Mouse (Mus musculus) urinary bladder, adult 18-20 months (tissue): ENCODE results near the gene Borcs7.

Experiments used
- DNase-seq, 2 experiments: peaks; one replicate each; pipeline ENCODE4 v3.0.0; 2022; ENCODE audit warnings: low spot score in 2 of 2, mixed read lengths in 2 of 2

Borcs7 gene

GRCm38 (mm10) chr19:46662784-46663183 is 26.9 kb upstream of the Borcs7 start:
- DNase-seq = no peak

- DNase-seq = no peak
Measured at GRCm38 (mm10) chr19:46665474-46665873, 24.2 kb upstream of the Borcs7 start.

GRCm38 (mm10) chr19:46667300-46667699 is 22.4 kb upstream of the Borcs7 start:
- no peak for DNase-seq

- no peak for DNase-seq
Measured at GRCm38 (mm10) chr19:46668263-46668662, 21.4 kb upstream of the Borcs7 start.

DNA sequence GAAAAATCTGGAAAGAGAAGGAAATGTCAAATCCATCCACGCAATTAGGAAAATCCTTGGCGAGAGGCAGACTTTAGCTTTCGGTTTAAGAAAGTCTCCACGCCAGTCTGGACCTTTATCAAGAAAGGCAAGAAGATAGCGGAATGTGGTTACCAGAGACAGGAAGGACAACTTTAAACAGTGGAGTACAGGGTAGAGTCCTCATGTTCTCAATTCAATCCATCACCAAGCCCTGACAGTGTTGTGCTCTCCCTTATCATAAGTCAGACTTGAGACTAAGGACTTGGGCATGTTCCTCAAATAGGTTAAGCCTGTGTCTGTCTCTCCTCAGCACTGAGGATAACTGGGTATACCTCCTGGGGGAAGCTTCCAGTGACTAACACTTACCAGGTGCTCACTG is 19.9 kb upstream of the Borcs7 start:
- no peak for DNase-seq

GRCm38 (mm10) chr19:46670691-46671090 is 19.0 kb upstream of the Borcs7 start:
- peak in 1 of 2 experiments; percentile 47 for DNase-seq

DNA sequence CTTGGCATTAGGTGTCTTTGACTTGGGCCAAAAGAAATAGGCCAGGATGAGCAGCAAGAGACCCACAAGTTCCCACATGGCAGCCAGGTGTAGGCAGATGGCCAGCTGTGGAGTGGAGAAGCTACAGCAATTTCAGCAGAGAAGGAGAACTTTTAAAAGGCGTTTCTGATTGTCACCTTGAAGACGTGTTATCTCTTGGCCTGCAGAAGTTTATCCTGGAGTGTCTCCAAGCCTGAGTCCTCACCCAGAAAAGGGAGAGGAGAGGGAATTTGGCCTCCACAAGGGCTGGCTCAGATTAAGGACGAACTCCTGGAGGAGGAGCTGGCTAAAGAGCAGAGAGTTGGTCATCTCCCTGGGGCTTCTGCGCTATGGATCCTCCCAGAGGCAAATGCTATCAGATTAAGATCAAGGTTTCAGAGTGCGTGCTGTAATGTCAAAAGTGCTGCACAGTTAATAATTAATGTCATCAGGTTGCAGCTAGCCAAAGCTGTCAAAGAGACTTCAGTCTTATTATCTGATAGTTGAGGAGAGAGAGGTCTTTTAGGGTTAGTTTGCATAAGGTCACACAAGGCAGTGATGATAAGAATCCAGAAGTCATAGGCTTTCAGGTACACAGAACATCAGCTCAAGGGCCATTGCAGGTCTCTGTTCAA is 16.8 kb upstream of the Borcs7 start, which contains the start of gene Cyp17a1:
Gene Cyp17a1 (minus strand): TSS at position 407 of the 653 bp plus-strand sequence.
- DNase-seq = no peak

- no peak for DNase-seq
Measured at GRCm38 (mm10) chr19:46675641-46676040, 14.1 kb upstream of the Borcs7 start.

DNA sequence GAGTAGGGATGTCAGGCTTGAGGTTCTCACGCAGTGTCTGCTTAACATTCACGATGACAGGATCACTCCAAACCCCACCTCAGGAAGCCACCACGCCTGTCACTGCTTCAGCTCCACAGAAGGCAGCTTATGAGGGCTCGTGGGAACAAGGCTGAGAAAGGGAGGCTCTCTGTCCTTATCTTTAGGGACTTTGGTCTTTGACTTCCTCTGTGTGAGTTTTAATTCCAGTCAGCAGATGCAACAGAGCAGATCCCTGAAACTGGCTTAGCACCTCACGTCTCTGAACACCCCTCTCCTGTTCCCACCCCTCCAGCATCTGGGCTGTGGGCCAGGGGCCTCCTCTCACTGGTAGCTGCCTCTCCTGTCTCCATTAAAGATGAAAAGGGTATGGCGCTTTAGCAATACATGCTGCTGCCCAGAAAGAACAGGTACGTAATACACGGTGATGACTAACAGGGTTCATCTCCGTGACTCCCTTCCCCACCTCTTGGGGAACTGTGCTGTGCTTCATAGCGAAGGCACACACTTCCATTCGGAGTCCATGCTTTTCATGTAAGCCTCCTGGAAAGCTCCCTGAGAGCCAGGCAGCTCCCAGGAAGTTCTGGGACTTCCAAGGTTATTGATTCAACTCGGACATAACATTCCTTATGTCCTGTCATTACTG is 9.9 kb upstream of the Borcs7 start:
- DNase-seq = no peak

GRCm38 (mm10) chr19:46690387-46690786 is 681 bp downstream of the Borcs7 start:
- no peak for DNase-seq

DNA sequence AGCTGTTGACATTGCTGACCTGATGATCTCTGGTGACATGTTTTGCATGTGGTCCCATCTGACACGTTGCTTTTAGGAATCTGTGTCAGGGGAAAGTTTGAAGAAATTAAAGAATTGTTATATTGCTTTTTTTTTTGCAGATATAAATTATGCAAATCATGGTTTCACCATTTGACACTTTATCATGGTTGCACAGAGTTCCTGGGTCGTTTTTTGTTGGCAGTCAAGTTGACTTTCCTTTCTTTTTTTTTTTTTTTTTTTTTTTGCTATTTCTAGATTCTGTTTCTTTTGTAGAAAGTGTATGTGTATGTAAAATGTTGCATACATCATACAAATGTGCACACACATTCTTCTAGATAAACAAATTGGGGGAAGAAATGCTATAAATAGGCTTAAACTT is 1.4 kb downstream of the Borcs7 start:
- DNase-seq = no peak

DNA sequence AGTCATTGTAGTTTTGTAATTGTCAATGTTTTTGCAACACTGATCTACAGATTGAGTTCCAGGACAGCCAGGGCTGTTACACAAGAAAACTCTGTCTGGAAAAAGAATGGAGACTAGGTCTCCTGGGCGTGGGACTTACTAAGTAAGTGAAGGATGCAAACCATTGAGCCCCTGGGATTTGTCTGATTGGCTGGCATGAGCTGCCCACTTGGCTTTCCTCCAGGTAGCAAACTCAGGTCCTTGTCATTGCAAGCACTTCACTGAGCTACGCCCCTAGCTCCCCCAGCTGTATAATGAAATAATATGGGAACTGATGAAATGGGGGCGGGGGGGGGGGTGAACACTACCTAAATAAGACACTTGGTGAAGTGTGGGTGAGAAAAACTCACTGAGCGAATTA is 3.4 kb downstream of the Borcs7 start:
- no peak for DNase-seq

GRCm38 (mm10) chr19:46696482-46696881 is 6.8 kb downstream of the Borcs7 start:
- no peak for DNase-seq

- DNase-seq = no peak
Measured at GRCm38 (mm10) chr19:46696943-46697342, 7.2 kb downstream of the Borcs7 start.

DNA sequence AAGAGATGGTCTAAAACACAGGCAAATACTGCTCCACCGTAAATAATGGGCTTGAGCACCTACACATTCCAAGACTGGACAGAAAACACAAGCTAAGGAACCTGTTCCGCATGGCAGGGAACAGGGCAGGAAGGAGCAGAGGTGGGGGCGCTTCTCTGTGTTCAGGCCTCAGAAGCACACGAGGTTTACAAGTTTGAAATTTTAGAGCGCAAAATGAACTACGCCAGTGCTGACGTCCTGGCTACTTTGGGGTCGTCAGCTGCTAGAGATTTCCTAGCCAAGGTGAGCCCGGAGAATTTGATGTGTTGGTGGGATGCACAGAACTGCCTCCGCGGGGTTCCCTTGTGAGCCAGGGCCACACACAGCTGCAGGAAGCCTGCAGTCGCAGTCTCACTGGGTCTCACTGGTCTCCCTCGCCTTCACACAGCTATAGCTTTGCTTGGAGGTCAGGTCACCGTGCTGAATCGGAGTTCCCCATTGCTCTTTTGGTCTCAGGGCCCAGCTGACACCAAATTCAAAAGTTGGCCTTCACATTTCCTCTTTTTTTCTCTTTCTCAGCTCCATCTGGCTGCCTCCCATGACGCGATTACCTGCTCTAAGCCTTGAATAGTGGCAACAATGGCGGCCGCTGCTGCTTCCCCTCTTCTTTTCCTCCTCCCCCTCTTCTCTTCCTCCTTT is 8.3 kb downstream of the Borcs7 start:
- DNase-seq = no peak

DNA sequence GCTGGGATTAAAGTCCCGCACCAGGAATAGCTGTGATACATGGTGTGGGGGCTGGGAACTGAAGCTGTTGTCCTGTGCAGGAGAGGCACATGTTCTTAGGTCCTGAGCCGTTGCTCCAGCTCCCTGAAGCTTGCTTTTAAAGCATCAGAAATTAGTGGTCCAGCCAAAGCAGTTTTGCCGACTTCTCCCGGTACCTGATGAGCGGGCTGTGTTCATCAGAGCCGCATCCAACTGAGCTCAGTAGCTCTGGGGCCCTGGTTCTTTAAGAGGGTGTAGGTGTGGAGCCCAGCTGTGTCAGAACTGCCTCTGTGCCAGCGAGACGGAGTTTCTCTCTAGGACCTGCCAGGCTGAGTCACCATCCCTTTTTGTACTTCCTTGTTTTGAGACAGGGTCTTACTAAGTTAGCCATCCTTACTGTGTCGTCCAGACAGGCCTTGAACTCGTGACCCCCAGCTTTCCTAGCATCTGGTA is 9.3 kb downstream of the Borcs7 start:
- DNase-seq = no peak

DNA sequence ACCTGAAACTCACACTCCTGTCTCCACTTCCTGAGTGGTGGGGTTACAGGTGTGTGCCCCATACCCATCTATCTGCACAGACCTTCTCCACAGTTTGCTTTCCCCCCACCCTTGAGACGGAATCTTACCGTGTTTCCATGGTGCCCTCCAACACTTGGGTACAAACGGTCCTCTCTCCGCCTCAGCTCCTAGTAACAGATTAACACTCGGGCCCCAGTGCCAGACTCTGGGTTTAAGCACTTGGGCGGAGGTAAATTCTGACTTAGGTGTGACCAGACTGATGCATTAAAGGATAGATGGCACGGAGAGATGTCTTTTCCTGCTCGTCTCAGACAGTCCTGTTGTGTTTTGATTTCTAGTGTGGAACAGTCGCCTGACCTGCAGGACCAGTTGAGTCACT is 11.4 kb downstream of the Borcs7 start:
- DNase-seq = no peak

DNA sequence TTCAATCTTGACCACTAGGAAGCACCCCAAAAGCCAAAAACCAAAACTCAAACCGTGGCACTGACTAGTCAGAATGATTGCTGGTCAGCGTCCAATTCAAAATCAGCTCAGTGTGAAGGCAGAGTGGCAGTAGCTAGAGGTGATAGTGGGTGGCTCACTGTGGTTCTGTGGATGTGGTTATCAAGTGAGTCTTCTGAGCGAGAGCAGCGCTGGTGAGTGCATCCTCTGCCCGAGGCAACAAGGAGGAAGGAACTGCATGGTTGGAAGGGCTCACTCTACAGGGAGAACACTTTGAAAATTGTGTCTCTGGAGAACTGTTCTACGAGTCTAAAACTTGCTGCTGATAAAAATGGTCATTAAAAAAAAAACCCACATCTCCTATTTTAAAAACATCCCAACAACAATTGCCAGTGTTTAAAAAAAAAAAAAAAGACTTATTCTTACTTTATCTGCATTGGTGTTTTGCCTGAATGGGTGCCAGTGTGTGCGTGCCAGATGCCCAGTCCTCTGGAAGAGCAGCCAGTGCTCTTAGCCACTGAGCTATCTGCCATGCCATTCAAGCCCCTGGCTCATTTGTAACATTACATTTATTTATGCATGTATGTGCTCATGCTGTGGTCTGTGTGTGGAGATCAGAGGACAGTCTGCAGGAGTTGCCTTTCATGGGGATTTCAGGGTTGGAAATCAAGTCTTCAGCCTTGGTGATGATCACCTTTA is 16.2 kb downstream of the Borcs7 start:
- DNase-seq = no peak

- DNase-seq = no peak
Measured at GRCm38 (mm10) chr19:46706540-46707295, 17.0 kb downstream of the Borcs7 start.

- peak; percentile 65 to 66 for DNase-seq
Measured at GRCm38 (mm10) chr19:46707296-46708151, 17.8 kb downstream of the Borcs7 start, which contains the start of gene As3mt. TSS of gene As3mt (plus strand) at chr19:46707458.
